Mouse (Mus musculus) urinary bladder, adult 2 months (tissue): ENCODE measurements around the gene Ica1. TPM values are rescaled to one million over a fixed set of nuclear protein-coding genes. Genes with fewer than 3 reads are reported as not detected.

ENCODE experiments used
- DNase-seq: peaks from one replicate; pipeline ENCODE4 v3.0.0; 2022; ENCODE audit warnings: low spot score
- polyA plus RNA-seq: library from polyadenylated mRNA; depleted of rRNA; stranded (reverse); fragments of >200 nt; gene quantifications from 2 replicates; pipeline ENCODE4 v1.2.3, GENCODE M21; 2012; rRNA removed

The Ica1 gene
- 15.6 and 18.4 TPM in 2 replicates for polyA plus RNA-seq

DNA sequence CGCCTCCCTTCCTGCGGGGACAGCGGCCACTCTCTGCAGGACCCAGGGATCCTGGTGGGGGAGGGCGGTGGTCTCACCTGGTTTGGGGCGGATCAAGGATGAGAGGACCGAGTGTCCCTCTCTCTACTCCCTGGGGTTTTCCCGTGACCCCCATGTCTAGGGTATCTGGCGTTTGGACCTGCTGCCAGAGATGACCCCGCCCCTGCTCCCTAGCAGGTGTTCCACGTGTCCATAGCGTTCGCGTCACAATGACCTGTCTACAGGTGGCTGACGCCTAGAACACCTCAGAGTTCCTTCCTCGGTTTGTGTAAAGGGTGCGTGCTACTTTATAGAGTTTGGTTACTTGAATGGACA lies at the start of gene Ica1:
Gene Ica1 (minus strand): TSS at position 193 of the 354 bp plus-strand sequence.
- no peak for DNase-seq

DNA sequence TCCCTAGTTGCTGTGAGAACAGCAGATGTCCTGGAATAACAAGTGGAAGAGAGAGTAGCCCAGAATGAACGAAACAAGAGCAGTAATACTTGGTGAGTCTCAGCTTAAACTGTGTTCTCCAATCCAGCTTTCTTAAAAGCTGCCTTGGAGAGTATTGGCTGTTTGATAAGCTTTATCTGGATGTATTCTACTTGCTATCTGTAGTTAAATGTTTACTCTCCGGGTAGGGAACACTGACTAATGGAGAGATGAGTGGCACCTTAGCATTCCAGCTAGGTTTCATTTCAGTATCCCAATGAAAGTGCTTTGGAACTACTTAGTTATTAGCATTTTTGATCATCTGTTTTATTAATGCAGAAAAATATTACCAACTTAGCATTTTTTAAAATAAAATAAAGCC lies 41.6 kb upstream of the Ica1 start:
- no peak for DNase-seq

DNA sequence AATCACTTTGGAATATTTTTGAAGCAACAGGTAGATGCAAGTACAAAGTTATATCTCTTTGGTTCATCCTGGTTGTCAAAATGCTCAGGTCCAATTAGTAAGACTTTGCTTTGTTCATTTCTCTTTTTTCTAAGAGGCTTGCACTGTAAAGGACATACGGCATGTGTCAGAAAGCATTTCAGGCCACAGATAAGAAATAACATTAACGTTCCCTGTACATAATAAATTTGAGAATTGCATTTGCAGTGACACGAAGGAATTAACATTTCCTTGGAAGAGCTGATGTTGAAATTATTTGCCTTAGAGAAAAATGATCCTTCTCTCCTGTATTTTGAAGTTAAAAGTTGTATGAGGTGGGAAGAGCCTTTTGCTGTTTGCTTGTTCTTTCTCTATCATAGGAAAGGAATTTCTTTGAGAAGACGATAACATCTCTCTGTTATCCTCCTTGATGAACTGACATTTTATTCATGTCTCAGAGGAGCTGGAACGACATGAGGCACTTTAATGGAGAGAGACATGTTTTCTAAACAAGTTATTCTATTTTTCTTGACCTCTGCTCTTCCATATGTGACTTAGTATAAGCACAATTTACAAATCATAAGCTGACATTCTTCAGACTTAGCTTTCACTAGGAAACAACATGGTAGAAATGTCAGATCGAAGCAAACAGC lies 36.2 kb upstream of the Ica1 start:
- no peak for DNase-seq

DNA sequence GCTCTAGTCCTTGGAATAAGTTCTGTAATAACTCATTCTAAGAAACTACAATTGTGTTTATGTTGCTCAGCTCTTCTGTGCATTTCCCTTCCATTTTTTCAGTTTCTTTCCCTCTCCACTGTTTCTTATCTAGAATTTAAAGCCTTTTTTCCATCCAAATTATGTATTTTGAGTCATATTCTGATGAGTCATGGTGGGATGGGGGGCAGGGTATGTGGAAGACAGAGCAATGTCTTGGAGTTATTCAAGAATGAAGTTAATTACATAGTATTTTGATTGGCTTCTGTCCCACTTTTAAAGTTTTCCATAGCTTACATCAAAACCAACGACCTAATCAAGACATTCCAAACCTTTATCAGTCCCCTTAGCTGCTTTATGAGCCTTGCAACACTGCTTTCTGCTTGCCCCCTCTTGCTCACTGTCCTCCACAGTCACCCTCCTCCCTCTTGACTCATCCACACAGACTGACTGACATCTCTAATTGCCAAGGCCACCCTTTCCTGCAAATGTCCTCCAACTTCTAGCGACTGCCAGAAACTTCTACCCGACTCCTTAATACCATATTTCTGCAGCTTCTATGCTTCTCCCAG lies 24.4 kb upstream of the Ica1 start:
- no peak for DNase-seq

DNA sequence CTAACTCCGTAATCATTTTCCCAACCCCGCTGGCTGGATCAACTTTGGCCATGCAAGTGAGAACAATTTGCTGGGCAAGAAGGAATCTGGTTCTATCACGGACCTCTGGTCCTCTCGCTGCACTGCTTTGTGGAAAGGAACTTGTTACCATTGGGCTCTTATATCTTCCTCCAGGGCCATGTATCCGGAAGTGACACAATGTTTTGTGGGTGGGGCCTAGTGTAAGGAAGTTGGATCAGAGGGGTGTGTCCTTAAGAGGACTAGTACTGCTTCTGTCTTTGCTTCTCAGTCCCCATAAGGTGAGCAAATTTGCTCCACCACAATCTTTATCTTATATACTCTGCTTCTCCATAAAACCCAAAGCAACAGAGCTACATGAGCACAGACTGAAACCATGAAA lies 14.1 kb upstream of the Ica1 start:
- no peak for DNase-seq

DNA sequence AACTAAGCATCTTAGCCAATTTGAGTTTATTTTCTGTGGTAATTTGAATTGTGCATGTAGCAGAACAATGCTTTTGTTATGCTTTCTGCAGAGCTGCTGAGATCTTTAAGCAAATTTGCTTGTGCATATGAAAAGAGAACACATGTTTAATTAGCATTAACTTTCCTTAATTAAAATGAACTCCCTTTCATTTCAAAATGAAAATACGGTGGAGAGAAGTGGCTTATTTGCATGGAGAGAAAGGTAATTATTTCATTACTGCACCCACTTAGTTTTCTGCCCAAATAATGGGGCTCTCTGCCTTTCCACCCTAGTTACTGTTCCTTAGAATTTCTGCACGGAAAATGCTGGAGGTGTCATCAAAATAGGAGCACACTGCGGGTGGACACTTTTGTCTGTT lies 13.5 kb upstream of the Ica1 start:
- DNase-seq = no peak

DNA sequence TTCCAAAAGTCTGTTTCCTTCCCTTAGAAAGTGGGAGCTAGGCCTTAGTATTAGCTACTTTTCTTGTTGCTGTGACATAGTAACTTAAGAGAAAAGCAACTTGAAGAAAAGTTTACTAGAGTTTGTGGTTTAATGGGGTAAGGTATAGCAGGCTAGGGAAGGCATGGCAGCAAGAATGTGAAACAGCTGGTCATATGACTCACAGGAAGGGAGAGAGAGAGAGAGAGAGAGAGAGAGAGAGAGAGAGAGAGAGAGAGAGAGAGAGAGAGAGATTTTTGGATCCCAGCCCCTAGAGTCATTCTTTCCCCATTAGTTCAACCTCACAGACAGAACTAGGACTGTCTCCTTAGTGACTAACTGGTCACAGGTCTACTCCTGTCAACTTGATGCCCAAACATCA lies 2.3 kb upstream of the Ica1 start:
- no peak for DNase-seq

DNA sequence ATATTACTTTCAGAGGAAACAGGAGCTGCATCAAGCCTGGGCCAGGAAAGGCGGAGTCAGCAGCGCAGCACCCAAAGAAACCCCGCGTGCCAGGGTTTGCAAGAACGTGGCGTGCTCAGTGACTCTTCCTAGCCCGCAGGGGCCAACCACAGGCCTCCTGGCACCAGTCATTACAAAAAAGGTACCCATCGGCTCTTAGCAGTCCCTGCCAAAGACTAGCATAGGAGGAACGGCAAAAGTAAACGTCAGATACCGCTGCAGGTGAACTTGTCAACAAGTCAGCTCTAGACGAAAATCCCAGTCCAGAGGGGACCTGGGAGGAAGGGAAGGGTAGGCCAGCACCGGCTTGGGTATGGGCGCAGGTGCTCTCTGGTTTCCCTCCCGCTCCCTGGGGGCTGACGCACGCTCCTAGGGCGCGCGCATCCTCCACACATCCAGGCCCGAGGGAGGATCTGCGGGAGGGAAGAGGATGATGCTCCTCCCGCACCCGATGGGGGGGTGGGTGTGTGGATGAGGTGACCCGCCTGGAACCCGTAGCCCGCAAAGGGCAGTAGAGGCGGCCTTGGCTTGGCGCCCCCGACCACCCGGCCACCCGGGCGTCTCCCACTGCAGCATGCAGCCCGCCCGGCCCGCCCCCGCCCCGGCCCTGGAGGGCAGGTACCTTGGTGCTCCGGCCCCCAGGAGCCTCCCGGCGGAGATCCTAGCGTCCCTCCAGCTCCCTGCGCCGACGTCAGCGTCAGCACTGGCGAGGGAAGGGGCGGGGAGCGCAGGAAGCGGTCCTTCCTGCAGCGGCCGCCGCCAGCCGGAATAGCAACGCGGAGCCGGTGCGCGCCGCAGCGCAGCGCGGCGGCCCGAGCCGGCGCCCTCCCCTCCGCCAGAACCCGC lies 635 bp downstream of the Ica1 start:
- peak; percentile 50 for DNase-seq

DNA sequence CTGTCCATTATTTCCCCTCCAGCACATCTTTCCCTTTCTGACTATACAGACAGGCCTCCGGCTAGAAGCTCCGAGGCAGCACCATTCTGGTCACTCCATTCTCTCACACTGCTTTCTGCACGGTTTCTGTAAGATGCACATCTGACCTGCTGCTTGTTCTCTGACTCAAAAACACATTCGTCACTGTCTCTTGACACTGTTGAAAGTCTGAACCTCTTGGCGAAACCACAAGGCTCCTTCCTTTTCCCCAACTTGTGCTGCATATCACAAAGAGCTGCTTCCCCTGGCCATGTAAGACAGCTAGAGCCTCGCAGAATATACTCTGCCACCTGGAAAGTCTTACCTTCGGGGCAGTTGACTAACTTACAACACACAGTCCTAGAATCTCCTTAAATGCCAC lies 6.7 kb downstream of the Ica1 start:
- no peak for DNase-seq

DNA sequence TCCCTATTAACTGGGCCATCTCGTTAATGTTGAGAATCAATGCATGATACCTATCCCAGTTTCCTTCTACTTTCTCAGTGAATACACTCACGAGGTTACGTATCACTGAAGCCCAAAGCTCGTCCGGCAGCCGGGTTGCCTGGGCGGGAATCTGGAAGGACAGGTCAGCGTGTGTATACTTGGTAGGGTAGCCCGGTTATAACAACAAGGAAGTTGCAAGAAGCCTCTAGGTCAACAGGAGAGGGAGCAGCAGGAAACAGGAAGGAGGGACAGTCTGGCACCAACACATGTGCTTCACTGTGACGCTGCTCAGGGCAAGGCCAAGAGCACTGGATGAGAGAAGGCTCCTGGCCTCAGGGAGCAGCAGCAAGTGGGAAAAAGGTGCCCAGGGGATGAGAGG lies 7.9 kb downstream of the Ica1 start:
- DNase-seq = no peak

DNA sequence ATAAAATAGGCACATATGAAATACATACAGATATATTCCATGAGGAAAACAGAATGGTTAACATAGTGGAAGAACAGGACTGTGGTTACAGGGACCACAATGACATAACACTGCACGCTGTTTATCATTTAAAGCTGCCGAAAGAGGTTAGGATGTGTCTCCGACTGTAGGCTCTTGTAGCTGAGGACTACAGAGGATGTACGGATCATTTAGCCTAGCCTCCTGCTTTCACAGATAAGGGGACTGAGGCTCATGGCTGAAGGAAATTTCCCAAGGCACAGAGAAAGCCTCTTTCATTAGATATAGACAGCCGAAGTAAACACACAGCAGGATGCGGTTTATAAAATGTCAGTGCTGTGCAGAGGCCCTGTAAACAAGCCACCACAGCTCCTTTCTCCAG lies 8.5 kb downstream of the Ica1 start:
- no peak for DNase-seq

DNA sequence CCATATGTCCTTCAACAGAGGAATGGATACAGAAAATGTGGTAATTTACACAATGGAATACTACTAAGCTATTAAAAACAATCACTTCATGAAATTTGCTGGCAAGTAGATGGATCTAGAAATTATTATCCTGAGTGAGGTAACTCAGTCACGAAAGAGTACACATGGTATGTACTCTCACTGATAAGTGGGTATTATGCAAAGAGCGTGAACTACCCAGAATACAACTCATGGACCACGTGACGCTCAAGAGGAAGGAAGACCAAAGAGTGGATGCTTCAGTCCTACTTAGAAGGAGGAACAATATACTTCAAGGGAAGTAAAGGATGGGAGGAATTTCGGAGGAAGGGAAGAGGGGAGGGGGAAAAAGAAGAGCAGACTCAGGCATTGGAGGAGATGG lies 11.6 kb downstream of the Ica1 start:
- DNase-seq = no peak

DNA sequence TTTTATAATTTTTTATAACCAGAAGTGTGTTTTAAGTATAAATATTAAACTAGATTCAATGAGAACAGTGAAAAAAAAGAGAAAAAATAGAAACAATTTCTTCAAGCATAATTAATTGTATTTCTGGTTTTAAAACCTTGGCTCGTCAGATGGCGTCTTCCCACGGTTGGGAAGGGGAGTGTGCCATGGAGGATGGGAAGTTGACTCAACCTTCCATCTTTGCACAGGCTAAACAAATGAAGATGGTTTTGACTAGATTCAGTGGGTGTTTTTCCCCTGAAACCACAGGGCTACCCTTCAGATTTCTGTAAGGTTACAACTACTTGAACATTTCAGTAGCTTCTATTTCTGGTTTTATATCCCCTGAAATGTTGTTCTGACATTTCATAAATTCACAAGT lies 12.5 kb downstream of the Ica1 start:
- DNase-seq = no peak

DNA sequence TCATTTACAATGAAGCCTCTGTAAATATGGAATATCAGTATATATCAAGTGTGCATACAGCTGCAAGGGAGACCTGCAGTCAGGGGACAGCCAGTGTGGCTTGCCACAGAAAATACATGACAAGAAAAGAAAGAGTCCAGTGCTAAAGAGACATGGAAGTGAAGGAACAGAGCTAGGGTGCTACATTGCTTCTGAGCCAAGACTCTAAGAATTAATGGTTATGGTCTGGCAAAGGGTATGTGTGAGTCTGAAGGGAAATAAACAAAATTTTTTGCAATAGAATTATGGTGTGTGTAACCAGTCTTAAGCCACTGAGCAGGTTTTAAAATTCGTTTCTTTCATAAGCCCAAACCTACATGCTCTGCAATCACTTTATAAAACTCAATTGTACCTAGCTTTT lies 13.2 kb downstream of the Ica1 start:
- DNase-seq = no peak

DNA sequence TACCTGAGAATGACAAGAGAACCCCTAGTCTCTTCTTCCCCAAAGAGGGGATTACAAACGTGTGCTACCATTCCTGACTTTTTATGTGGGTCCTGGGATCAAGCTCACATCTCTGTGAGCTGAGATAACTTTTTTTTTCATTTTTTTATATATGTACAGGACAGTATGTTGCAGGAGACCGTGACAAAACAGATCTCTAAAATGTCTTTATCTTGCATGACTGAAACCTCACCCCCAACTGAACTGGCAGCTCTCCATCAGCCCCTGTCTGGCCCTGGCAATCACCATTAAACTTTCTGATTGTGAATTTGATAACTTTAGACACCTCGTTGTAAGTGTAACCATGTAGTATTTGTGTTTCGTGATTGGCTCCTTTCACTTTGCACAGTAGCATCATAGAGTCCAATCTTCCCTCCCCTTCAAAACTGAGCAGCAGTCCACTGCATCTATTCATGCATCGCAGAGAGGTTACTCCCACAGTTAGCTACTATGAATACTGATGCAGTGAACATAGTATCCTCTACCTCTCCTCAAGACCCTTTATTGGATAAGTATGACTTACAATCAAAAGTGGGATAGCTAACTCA lies 17.5 kb downstream of the Ica1 start:
- DNase-seq = no peak

DNA sequence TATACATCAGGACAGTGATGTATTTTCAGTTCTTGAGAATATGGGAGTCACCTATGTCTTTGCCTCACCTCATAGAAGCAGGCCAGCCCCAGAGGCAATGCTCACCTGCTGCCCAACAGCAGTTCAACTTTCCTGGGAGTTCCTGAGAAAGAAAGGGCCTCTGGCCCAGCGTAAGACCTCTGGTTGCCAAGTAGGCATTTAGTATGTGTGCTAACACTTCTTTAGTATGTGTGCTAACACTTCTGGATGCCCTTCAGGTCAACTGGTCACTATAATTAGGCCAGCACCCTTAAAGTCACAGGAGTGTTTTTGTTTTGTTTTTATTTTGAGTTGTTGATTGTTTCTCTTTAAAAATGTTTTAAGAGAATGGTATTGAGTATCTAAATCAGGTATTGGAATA lies 18.4 kb downstream of the Ica1 start:
- DNase-seq = no peak

DNA sequence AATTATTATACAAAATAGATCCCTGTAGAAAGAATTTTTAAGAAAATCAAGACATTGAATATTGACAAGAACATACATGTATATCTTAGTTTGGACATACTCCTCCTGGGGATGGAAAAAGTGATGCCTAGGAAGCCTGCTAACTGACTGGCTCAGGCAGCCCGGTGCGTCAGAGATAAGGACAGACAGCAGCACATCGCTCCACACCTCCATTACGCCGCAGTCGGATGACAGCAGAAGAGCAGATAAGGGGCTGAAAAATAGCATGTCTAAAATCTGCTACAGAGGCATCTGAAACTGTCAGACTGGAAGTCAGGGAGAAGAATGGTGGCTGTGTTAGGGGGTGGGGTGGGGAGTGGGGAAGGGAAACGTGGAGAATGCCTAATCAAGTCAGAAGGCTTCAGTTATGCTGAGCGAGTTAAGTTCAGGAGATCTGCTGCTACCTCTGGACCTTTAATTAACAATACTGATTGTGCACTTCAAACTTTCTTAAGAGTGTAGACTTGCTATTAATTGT lies 22.5 kb downstream of the Ica1 start:
- no peak for DNase-seq

DNA sequence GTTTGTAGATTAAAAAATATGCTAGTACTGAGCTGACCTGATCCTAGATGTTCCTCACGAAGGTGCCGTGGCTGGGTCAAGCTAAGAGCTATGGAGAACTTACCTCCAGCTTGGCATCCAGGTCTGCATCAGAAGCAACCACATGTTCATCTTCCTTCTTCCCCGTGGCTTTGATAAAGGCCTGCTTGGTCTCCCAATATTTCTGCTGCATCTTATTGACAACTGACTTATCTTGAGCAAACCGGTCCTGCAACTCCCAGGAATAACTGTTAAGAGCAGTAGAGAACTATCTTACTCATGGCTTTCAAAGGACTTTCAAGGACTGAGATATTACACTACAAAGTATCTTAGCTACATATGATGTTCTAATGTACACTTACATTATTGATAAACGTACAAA lies 23.8 kb downstream of the Ica1 start:
- DNase-seq = no peak

DNA sequence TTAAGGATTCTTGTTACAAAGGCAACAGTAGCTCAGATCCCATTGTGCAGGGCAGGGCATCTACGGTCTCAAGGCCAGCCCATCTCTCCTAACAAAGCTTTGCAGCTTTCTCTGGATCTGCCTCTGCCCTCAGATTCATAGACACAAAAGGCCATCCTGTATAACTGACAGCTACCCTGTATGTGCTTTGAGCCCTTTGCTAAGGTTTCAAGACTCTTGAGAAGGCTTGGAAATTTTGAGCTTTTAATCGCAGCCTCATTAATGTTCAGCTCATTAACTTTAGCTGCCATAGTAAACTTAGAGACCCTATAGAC lies 24.6 kb downstream of the Ica1 start:
- no peak for DNase-seq

DNA sequence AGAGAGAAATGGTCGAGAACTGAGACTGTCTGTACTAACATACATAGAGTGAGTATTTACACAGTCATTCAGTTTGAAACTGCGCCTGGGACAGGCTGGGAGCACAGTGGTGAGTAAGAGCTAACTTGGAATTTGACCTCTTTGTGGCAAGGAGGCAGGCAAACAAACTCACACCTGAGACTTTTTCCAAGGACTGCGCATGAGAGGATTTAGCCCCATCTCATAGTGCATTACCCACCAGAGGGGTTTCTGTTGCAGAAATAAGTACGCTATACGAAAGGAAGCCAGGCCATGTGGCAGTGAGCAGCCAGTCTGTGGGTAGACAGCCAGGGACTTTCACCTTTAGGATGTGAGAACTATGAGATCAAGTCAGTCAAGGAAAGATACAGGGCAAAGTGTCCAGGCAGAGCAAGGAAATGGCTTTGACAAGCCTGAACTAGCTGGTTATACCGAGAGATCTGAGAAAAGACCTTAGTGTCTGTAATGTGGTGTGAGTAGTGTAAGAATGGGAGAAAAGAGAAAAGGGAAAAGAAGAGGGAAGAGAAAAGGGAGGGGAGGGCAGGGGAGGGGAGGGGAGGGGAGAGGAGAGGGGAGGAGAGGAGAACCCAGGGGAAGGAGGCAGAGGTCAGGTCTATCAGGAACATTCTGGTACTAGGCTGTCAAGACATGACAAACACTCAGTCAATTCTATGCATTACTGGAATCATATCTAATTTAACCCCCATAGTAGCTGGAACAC lies 25.1 kb downstream of the Ica1 start:
- peak; percentile 43 for DNase-seq

DNA sequence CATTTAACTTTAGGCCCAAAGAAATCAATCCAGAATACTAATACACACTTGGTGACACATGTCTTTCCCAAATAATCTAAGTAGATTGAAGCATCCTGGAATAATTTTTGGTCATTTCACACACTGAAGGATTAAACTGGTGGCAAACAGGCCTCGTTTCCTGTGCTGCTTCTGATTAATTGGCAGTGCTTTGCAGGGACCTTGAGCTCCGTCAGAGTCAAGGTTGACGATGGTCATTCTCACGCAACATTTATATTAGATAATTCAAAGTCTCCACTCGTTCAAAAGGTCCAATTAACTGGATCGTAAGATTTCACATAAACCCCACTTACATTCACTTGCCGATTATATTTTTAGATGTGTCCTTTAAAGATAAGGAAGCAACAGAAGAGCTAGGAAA lies 33.4 kb downstream of the Ica1 start:
- DNase-seq = no peak

DNA sequence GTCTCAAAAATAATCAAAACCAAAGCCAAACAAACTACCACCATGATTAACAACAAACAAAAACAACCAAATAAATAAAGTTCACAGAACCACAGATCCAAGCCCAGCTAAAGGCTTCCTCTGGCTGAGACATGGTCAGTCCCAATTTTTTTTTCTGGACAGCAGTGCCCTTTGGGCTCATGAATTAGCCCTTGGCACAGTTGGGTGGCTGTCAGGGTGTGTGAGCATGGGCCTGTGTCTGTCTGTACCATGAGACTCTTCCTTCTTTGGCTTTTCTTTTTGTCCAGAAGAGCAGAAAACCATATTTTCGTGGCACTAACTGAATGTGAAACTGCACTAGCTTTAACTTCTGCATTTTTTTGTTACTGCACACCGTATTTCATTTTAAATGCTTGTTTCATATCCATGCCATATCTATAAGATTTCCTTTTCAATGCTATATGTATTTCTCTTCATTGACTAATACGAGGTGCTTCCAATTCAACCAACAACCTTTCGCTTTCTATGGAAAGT lies 34.0 kb downstream of the Ica1 start:
- DNase-seq = no peak
